Mouse (Mus musculus) MEL (cell line): ENCODE measurements at regions not wholly inside any gene's neighbourhood (a gene's known extent, or its start where the extent isn't known, plus 50 kb on each side); places are given as distances from the start of the nearest gene placed in this dataset.
"Not testable (repeated sequence)": the region's sequence is repeated elsewhere in the genome, so short reads cannot be mapped to it uniquely, and the experiment has no call there.

Experiments used
- DNase-seq: peaks from one replicate; pipeline ENCODE4 v3.0.0; 2011; ENCODE audit warnings: low read depth, low spot score
- H3K27ac ChIP-seq: 2 replicates; pipeline ENCODE4 v1.5.1; 2012; ENCODE audit warnings: low read depth, mild to moderate bottlenecking, control low read depth, low read length, moderate library complexity; ENCODE audit not compliant: control insufficient read depth
- H3K27me3 ChIP-seq, 2 experiments: fragments of 150-350 bp in 1 of 2; sonication (generic) in 1 of 2; 2 replicates each; pipeline ENCODE4 v1.6.1; 2012; ENCODE audit warnings: low read length in 2 of 2, mild to moderate bottlenecking in 2 of 2, improper control_type of control experiment in 1 of 2, moderate library complexity in 1 of 2; ENCODE audit not compliant: insufficient read depth in 2 of 2, control insufficient read depth in 1 of 2
- H3K36me3 ChIP-seq, 2 experiments: 2 replicates each; pipeline ENCODE4 v1.6.1; 2012 to 2014; ENCODE audit warnings: low read length in 2 of 2, improper control_type of control experiment in 1 of 2, inconsistent platforms in 1 of 2, mild to moderate bottlenecking in 1 of 2; ENCODE audit not compliant: insufficient read depth in 2 of 2, control insufficient read depth in 1 of 2
- H3K4me1 ChIP-seq, 2 experiments: fragments of 150-350 bp in 1 of 2; sonication (generic) in 1 of 2; 2 replicates each; pipeline ENCODE4 v1.6.1; 2012; ENCODE audit warnings: low read length in 2 of 2, improper control_type of control experiment in 1 of 2, mild to moderate bottlenecking in 1 of 2; ENCODE audit not compliant: insufficient read depth in 2 of 2, control insufficient read depth in 1 of 2
- H3K4me3 ChIP-seq, 2 experiments: fragments of 150-350 bp in 1 of 2; sonication (generic) in 1 of 2; 2 replicates each; pipeline ENCODE4 v1.5.1; 2012; ENCODE audit warnings: low read depth in 2 of 2, low read length in 2 of 2, mild to moderate bottlenecking in 2 of 2, moderate library complexity in 2 of 2, control low read depth in 1 of 2, improper control_type of control experiment in 1 of 2; ENCODE audit not compliant: control insufficient read depth in 1 of 2, insufficient read depth in 1 of 2
- H3K79me2 ChIP-seq: 2 replicates; pipeline ENCODE4 v1.6.1; 2012; ENCODE audit warnings: mild to moderate bottlenecking, low read length, moderate library complexity; ENCODE audit not compliant: control insufficient read depth, poor library complexity, insufficient read depth
- H3K9ac ChIP-seq: 2 replicates; pipeline ENCODE4 v1.6.1; 2012; ENCODE audit warnings: low read depth, mild to moderate bottlenecking, control low read depth, low read length, moderate library complexity; ENCODE audit not compliant: control insufficient read depth, poor library complexity, severe bottlenecking
- H3K9me3 ChIP-seq: fragments of 150-350 bp; sonication (generic); replicated peaks from 2 replicates; pipeline ENCODE4 v1.6.1; 2012; ENCODE audit warnings: mild to moderate bottlenecking, low read length, improper control_type of control experiment, moderate library complexity; ENCODE audit not compliant: insufficient read depth
- BHLHE40 ChIP-seq: IDR thresholded peaks from 2 replicates; pipeline ENCODE4 v1.6.1; 2012; ENCODE audit warnings: low read depth, mild to moderate bottlenecking, inconsistent platforms, low read length, improper control_type of control experiment, borderline replicate concordance
- CHD2 ChIP-seq: IDR thresholded peaks from 2 replicates; pipeline ENCODE4 v1.6.1; 2011; ENCODE audit warnings: low read length, improper control_type of control experiment
- CTCF ChIP-seq, 3 experiments: IDR thresholded peaks in 2 of 3; conservative IDR thresholded peaks in 1 of 3; 2 replicates each; pipeline ENCODE4 v1.5.1; 2011 to 2012; ENCODE audit warnings: low read length in 3 of 3, low read depth in 2 of 3, mild to moderate bottlenecking in 2 of 3, improper control_type of control experiment in 1 of 3, inconsistent platforms in 1 of 3, mixed read lengths in 1 of 3, moderate library complexity in 1 of 3; ENCODE audit not compliant: control insufficient read depth in 1 of 3, insufficient read depth in 1 of 3, poor library complexity in 1 of 3, severe bottlenecking in 1 of 3
- ELF1 ChIP-seq: IDR thresholded peaks from 2 replicates; pipeline ENCODE4 v1.6.1; 2014; ENCODE audit warnings: low read depth, mild to moderate bottlenecking, inconsistent platforms, low read length, improper control_type of control experiment, moderate library complexity
- EP300 ChIP-seq, 2 experiments: IDR thresholded peaks; 2 replicates each; pipeline ENCODE4 v1.6.1; 2011; ENCODE audit warnings: improper control_type of control experiment in 2 of 2, low read length in 2 of 2, low read depth in 1 of 2, mild to moderate bottlenecking in 1 of 2
- ETS1 ChIP-seq: IDR thresholded peaks from 2 replicates; pipeline ENCODE4 v1.6.1; 2012; ENCODE audit warnings: low read depth, mild to moderate bottlenecking, inconsistent platforms, low read length, improper control_type of control experiment, moderate library complexity
- GATA1 ChIP-seq: IDR thresholded peaks from 2 replicates; pipeline ENCODE4 v1.6.1; 2011; ENCODE audit warnings: low read depth, low read length, improper control_type of control experiment
- KAT2A ChIP-seq: conservative IDR thresholded peaks from 2 replicates; pipeline ENCODE4 v1.6.1; 2012; ENCODE audit warnings: low read depth, low read length, improper control_type of control experiment, inconsistent platforms
- MAZ ChIP-seq: IDR thresholded peaks from 2 replicates; pipeline ENCODE4 v1.6.1; 2012; ENCODE audit warnings: low read depth, mild to moderate bottlenecking, inconsistent platforms, low read length, improper control_type of control experiment
- MEF2A ChIP-seq: IDR thresholded peaks from 2 replicates; pipeline ENCODE4 v1.6.1; 2014; ENCODE audit warnings: low read depth, mild to moderate bottlenecking, inconsistent platforms, low read length, improper control_type of control experiment; ENCODE audit not compliant: poor library complexity, insufficient replicate concordance, severe bottlenecking; ENCODE audit errors: extremely low read depth
- MXI1 ChIP-seq: IDR thresholded peaks from 2 replicates; pipeline ENCODE4 v1.6.1; 2011; ENCODE audit warnings: mild to moderate bottlenecking, low read depth, low read length, improper control_type of control experiment
- MYB ChIP-seq: IDR thresholded peaks from 2 replicates; pipeline ENCODE4 v1.6.1; 2011; ENCODE audit warnings: mild to moderate bottlenecking, low read depth, low read length, improper control_type of control experiment
- MYC ChIP-seq: IDR thresholded peaks from 2 replicates; pipeline ENCODE4 v1.6.1; 2011; ENCODE audit warnings: low read depth, mild to moderate bottlenecking, low read length, improper control_type of control experiment, moderate library complexity
- NRF1 ChIP-seq: IDR thresholded peaks from 2 replicates; pipeline ENCODE4 v1.6.1; 2014; ENCODE audit warnings: low read depth, mild to moderate bottlenecking, inconsistent platforms, low read length, improper control_type of control experiment, moderate library complexity; ENCODE audit not compliant: poor library complexity, insufficient read depth, severe bottlenecking
- POLR2A ChIP-seq, 2 experiments: IDR thresholded peaks; 2 replicates each; pipeline ENCODE4 v1.6.1; 2011 to 2012; ENCODE audit warnings: low read length in 2 of 2, mild to moderate bottlenecking in 2 of 2, control low read depth in 1 of 2, improper control_type of control experiment in 1 of 2, low read depth in 1 of 2, moderate library complexity in 1 of 2; ENCODE audit not compliant: control insufficient read depth in 1 of 2, insufficient read depth in 1 of 2, poor library complexity in 1 of 2
- RCOR1 ChIP-seq: IDR thresholded peaks from 2 replicates; pipeline ENCODE4 v1.6.1; 2012; ENCODE audit warnings: low read depth, mild to moderate bottlenecking, inconsistent platforms, low read length, improper control_type of control experiment
- SIN3A ChIP-seq: IDR thresholded peaks from 2 replicates; pipeline ENCODE4 v1.6.1; 2012; ENCODE audit warnings: low read length, improper control_type of control experiment, inconsistent platforms
- SMC3 ChIP-seq: IDR thresholded peaks from 2 replicates; pipeline ENCODE4 v1.6.1; 2011; ENCODE audit warnings: low read depth, low read length, improper control_type of control experiment
- TCF12 ChIP-seq: IDR thresholded peaks from 2 replicates; pipeline ENCODE4 v1.6.1; 2014; ENCODE audit warnings: low read depth, mild to moderate bottlenecking, inconsistent platforms, low read length, improper control_type of control experiment, moderate library complexity
- USF2 ChIP-seq, 2 experiments: IDR thresholded peaks; 2 replicates each; pipeline ENCODE4 v1.6.1; 2011 to 2012; ENCODE audit warnings: improper control_type of control experiment in 2 of 2, low read length in 2 of 2, borderline replicate concordance in 1 of 2, inconsistent platforms in 1 of 2, low read depth in 1 of 2, mild to moderate bottlenecking in 1 of 2; ENCODE audit not compliant: insufficient read depth in 1 of 2
- ZC3H11A ChIP-seq: IDR thresholded peaks from 2 replicates; pipeline ENCODE4 v1.6.1; 2012; ENCODE audit warnings: low read depth, mild to moderate bottlenecking, inconsistent platforms, low read length, improper control_type of control experiment
- ZMIZ1 ChIP-seq: IDR thresholded peaks from 2 replicates; pipeline ENCODE4 v1.6.1; 2012; ENCODE audit warnings: low read depth, mild to moderate bottlenecking, inconsistent platforms, low read length, improper control_type of control experiment, moderate library complexity
- ZNF384 ChIP-seq: IDR thresholded peaks from 2 replicates; pipeline ENCODE4 v1.6.1; 2012; ENCODE audit warnings: low read depth, mild to moderate bottlenecking, inconsistent platforms, low read length, improper control_type of control experiment

- H3K9ac ChIP-seq, H3K9me3 ChIP-seq, DNase-seq, H3K27ac ChIP-seq, H3K4me3 ChIP-seq, H3K27me3 ChIP-seq, H3K36me3 ChIP-seq, H3K4me1 ChIP-seq, H3K79me2 ChIP-seq: not testable (repeated sequence)
Observed at GRCm38 (mm10) chr10:130594046-130594734, 97.0 kb upstream of the Vmn2r87 start.

GRCm38 (mm10) chr10:130566426-130566825, 69.2 kb upstream of the Vmn2r87 start:
- not testable (repeated sequence) for DNase-seq, H3K4me1 ChIP-seq, H3K9ac ChIP-seq, H3K4me3 ChIP-seq, H3K9me3 ChIP-seq, H3K79me2 ChIP-seq, H3K36me3 ChIP-seq, H3K27ac ChIP-seq, H3K27me3 ChIP-seq

GRCm38 (mm10) chr10:130548570-130548969, 51.4 kb upstream of the Vmn2r87 start:
- Histone ChIP-seq H3K4me3 (peak overlapping the region in 1 of 2 experiments; percentile 18; a peak in 1 of 4 replicates), H3K27ac (peak overlapping the region; percentile 58), H3K79me2 (peaks cover 11% of the 10 kb centered on the region), H3K36me3 (peaks cover 0 to 25% of the 10 kb centered on the region in 2 experiments; a peak in 2 of 4 replicates), H3K4me1 (peaks cover 12 to 14% of the 10 kb centered on the region in 2 experiments; a peak in 3 of 4 replicates), H3K9me3 (no peaks in the 10 kb centered on the region), H3K27me3 (no peaks in the 10 kb centered on the region), H3K9ac (no peak overlapping the region)
- peak; percentile 83 for DNase-seq
- no peak for TF ChIP-seq MXI1
- TF ChIP-seq CHD2, result no peak
- peak; percentile 74; the same call in 1 of the 2 replicates for TF ChIP-seq TCF12
- TF ChIP-seq NRF1, result no peak
- TF ChIP-seq ELF1, result 0 out of 2 replicates have a peak, but pooled peaks have one; percentile 25
- 0 out of 2 replicates have a peak, but pooled peaks have one; percentile 19 for TF ChIP-seq MEF2A
- TF ChIP-seq SIN3A, result peak; percentile 63
- TF ChIP-seq ZC3H11A, result no peak
- TF ChIP-seq GATA1, result peak; percentile 73
- no peak for TF ChIP-seq SMC3
- TF ChIP-seq ZMIZ1, result no peak
- 0 out of 2 replicates have a peak, but pooled peaks have one; percentile 14 for TF ChIP-seq BHLHE40
- TF ChIP-seq MYB, result peak; percentile 85
- no peak for TF ChIP-seq MYC
- no peak for TF ChIP-seq ZNF384
- TF ChIP-seq EP300 (IDR thresholded peaks at IDR 0.05; ENCODE audit: low read depth in 1 of 2, low read length in 2 of 2), result peak; percentile 79 to 85
- no peak for TF ChIP-seq CTCF (IDR thresholded peaks at IDR 0.05 in 2 of 3, conservative IDR thresholded peaks at IDR 0.05 in 1 of 3; ENCODE audit: control insufficient read depth in 1 of 3, insufficient read depth in 1 of 3, low read depth in 2 of 3, low read length in 3 of 3, poor library complexity in 1 of 3, severe bottlenecking in 1 of 3)
- peak; percentile 94 for TF ChIP-seq ETS1
- no peak for TF ChIP-seq KAT2A
- no peak for TF ChIP-seq USF2 (IDR thresholded peaks at IDR 0.05; ENCODE audit: borderline replicate concordance in 1 of 2, insufficient read depth in 1 of 2, low read depth in 1 of 2, low read length in 2 of 2)
- no peak for TF ChIP-seq POLR2A (IDR thresholded peaks at IDR 0.05; ENCODE audit: control insufficient read depth in 1 of 2, insufficient read depth in 1 of 2, low read depth in 1 of 2, low read length in 2 of 2, poor library complexity in 1 of 2)
- no peak for TF ChIP-seq MAZ
- peak; percentile 39; the same call in 1 of the 2 replicates for TF ChIP-seq RCOR1
